ENCODE assay signal across 8 mouse cellular contexts in the genomic region with DNA sequence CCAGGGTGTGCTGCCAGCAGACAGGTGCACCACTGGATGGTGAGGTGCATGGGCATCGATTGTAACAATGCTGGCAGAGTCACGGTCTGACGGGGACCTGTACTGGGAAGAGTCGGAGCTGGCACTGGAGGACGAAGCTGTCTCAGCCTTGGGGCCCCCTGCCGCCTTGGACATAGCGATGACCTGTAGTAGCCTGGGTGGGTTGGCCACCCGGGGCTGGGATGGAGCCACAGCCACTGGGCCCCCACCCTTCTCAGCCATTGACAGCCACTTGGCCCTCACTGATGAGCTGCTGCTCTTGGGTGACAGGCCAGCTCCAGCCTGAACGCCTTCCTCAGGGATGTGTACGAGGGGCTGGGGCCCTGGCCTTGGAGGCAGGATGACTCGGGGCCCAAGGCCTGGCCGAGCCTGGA. TPM values are rescaled to one million over a fixed set of nuclear protein-coding genes. Genes with fewer than 3 reads are reported as not detected.
A peak's percentile ranks its signal among the peaks of the same experiment; 100 is the strongest.
DNase-seq lines count a peak whose midpoint lies in the region; ATAC-seq lines count a peak whose summit lies in the region.

No protein-coding gene starts in this region.

- 47% methylated on average over 12 of the region's 12 CpGs for WGBS in heart, embryonic 14.5 days
- 63% methylated on average over 12 of the region's 12 CpGs for WGBS in embryonic facial prominence, embryonic 11.5 days
- WGBS in hindbrain, embryonic 13.5 days = 70% methylated on average over 12 of the region's 12 CpGs
- 71% methylated on average over 12 of the region's 12 CpGs for WGBS in midbrain, embryonic 13.5 days

- peaks cover 52% of the 10 kb centered on the region for H3K36me3 ChIP-seq in heart, embryonic 14.5 days (ENCODE audit: control insufficient read depth, insufficient read depth, low read length)
- peaks cover 26% of the 10 kb centered on the region for H3K36me3 ChIP-seq in embryonic facial prominence, embryonic 11.5 days (replicated peaks; ENCODE audit: control insufficient read depth, insufficient read depth, low read depth, low read length)
- peaks cover 88% of the 10 kb centered on the region for H3K36me3 ChIP-seq in hindbrain, embryonic 13.5 days
- peaks cover 92% of the 10 kb centered on the region for H3K36me3 ChIP-seq in midbrain, embryonic 13.5 days

- H3K4me3 ChIP-seq in heart, embryonic 14.5 days (ENCODE audit: control insufficient read depth in 1 of 2, insufficient read depth in 1 of 2, low read depth in 1 of 2, low read length in 2 of 2) = no peak overlapping the region
- H3K4me3 ChIP-seq in embryonic facial prominence, embryonic 11.5 days (ENCODE audit: low read depth, low read length) = no peak overlapping the region
- H3K4me3 ChIP-seq in hindbrain, embryonic 13.5 days = no peak overlapping the region
- H3K4me3 ChIP-seq in midbrain, embryonic 13.5 days (replicated peaks) = no peak overlapping the region

- ATAC-seq in heart, embryonic 14.5 days (ENCODE audit: insufficient number of reproducible peaks, insufficient read depth, low FRiP score, low read depth) = peak; percentile 21; the same call in 1 of the 2 replicates
- peak; percentile 15; the same call in 1 of the 2 replicates for ATAC-seq in embryonic facial prominence, embryonic 11.5 days (replicated peaks; ENCODE audit: insufficient number of reproducible peaks, low FRiP score, low TSS enrichment, low read depth)
- ATAC-seq in hindbrain, embryonic 13.5 days (ENCODE audit: low FRiP score) = no peak
- ATAC-seq in midbrain, embryonic 13.5 days = peak; percentile 34; the same call in 1 of the 2 replicates

- DNase-seq in heart, postnatal 4 days = no peak
- DNase-seq in embryonic facial prominence, embryonic 11.5 days (ENCODE audit: low spot score) = no peak
- no peak for DNase-seq in layer of hippocampus, adult 18-20 months (ENCODE audit: low spot score in 2 of 2)
- no peak for DNase-seq in c-Kit-positive CD71-positive TER-119-positive erythroid progenitor cells, embryonic 14.5 days (ENCODE audit: low spot score)
- DNase-seq in urinary bladder, postnatal 25 days (ENCODE audit: low spot score) = no peak

- H3K27me3 ChIP-seq in heart, embryonic 14.5 days (ENCODE audit: control insufficient read depth, insufficient read depth, low read length) = no peaks in the 10 kb centered on the region
- H3K27me3 ChIP-seq in embryonic facial prominence, embryonic 11.5 days (ENCODE audit: control insufficient read depth, insufficient read depth, low read length) = no peaks in the 10 kb centered on the region
- H3K27me3 ChIP-seq in hindbrain, embryonic 13.5 days = no peaks in the 10 kb centered on the region
- no peaks in the 10 kb centered on the region for H3K27me3 ChIP-seq in midbrain, embryonic 13.5 days

- H3K9me3 ChIP-seq in heart, embryonic 14.5 days (ENCODE audit: control insufficient read depth, low read length) = no peaks in the 10 kb centered on the region
- H3K9me3 ChIP-seq in embryonic facial prominence, embryonic 11.5 days (replicated peaks; ENCODE audit: control insufficient read depth, low read length) = no peaks in the 10 kb centered on the region
- no peaks in the 10 kb centered on the region for H3K9me3 ChIP-seq in hindbrain, embryonic 13.5 days
- H3K9me3 ChIP-seq in midbrain, embryonic 13.5 days = no peaks in the 10 kb centered on the region

- H3K4me1 ChIP-seq in heart, embryonic 14.5 days (ENCODE audit: control insufficient read depth in 2 of 2, insufficient read depth in 2 of 2, low read length in 2 of 2) = peaks cover 0 to 16% of the 10 kb centered on the region in 2 experiments; a peak in 3 of 4 replicates
- no peaks in the 10 kb centered on the region for H3K4me1 ChIP-seq in embryonic facial prominence, embryonic 11.5 days (ENCODE audit: control insufficient read depth, insufficient read depth, low read length)
- peaks cover 62% of the 10 kb centered on the region for H3K4me1 ChIP-seq in hindbrain, embryonic 13.5 days (replicated peaks)
- peaks cover 49% of the 10 kb centered on the region for H3K4me1 ChIP-seq in midbrain, embryonic 13.5 days (replicated peaks)

- no peak overlapping the region for H3K4me2 ChIP-seq in heart, embryonic 14.5 days (ENCODE audit: low read length)
- H3K4me2 ChIP-seq in embryonic facial prominence, embryonic 11.5 days (ENCODE audit: low read depth, low read length) = no peak overlapping the region
- no peak overlapping the region for H3K4me2 ChIP-seq in hindbrain, embryonic 13.5 days
- no peak overlapping the region for H3K4me2 ChIP-seq in midbrain, embryonic 13.5 days (replicated peaks)

- peak overlapping the region; percentile 8; the same call in 1 of the 2 replicates for H3K9ac ChIP-seq in heart, embryonic 14.5 days (ENCODE audit: low read length)
- H3K9ac ChIP-seq in embryonic facial prominence, embryonic 11.5 days (replicated peaks; ENCODE audit: low read length) = no peak overlapping the region
- 0 out of 2 replicates have a peak overlapping the region, but pooled peaks have one; percentile 46 for H3K9ac ChIP-seq in hindbrain, embryonic 13.5 days
- H3K9ac ChIP-seq in midbrain, embryonic 13.5 days (replicated peaks) = peak overlapping the region; percentile 41; the same call in 1 of the 2 replicates

- peak overlapping the region in 1 of 2 experiments; percentile 37; a peak in 2 of 4 replicates for H3K27ac ChIP-seq in heart, embryonic 14.5 days (replicated peaks in 1 of 2; ENCODE audit: control insufficient read depth in 1 of 2, insufficient read depth in 1 of 2, low read depth in 2 of 2, low read length in 2 of 2)
- no peak overlapping the region for H3K27ac ChIP-seq in embryonic facial prominence, embryonic 11.5 days (replicated peaks; ENCODE audit: low read depth, low read length)
- H3K27ac ChIP-seq in hindbrain, embryonic 13.5 days = peak overlapping the region; percentile 61
- H3K27ac ChIP-seq in midbrain, embryonic 13.5 days = peak overlapping the region; percentile 35

RNA-seq across cellular contexts. Expression of gene Prtn3, which starts 9.1 kb away (rescaled TPM):
- 1.4 and 2.0 TPM in 2 replicates for polyA plus RNA-seq in heart, embryonic 14.5 days (2014; fragmentation: Nextera tagmentation; extraction: Ambion mirVana)
- total RNA-seq in heart, postnatal 4 days (2021) = not detected
- 10.9 and 11.2 TPM in 2 replicates for polyA plus RNA-seq in embryonic facial prominence, embryonic 11.5 days (2014; fragmentation: Nextera tagmentation; extraction: Ambion mirVana)
- polyA plus RNA-seq in hindbrain, embryonic 13.5 days (2015; fragmentation: Nextera tagmentation; extraction: Ambion mirVana) = 13.9 and 15.6 TPM in 2 replicates
- 14.9 and 16.9 TPM in 2 replicates for polyA plus RNA-seq in midbrain, embryonic 13.5 days (2015; fragmentation: Nextera tagmentation; extraction: Ambion mirVana)
- 1 to 10 TPM in 1 of 2 experiments, under 1 TPM in 1; 0.94 to 2.0 TPM for total RNA-seq in layer of hippocampus, adult 18-20 months (2021)

RNA-seq across cellular contexts. Expression of gene Plppr3, which starts 9.2 kb away (rescaled TPM):
- polyA plus RNA-seq in heart, embryonic 14.5 days (2014; fragmentation: Nextera tagmentation; extraction: Ambion mirVana) = 6.9 and 9.4 TPM in 2 replicates
- total RNA-seq in heart, postnatal 4 days (2021) = 1 to 10 TPM; 2.5 to 2.9 TPM
- 78.3 and 85.8 TPM in 2 replicates for polyA plus RNA-seq in embryonic facial prominence, embryonic 11.5 days (2014; fragmentation: Nextera tagmentation; extraction: Ambion mirVana)
- polyA plus RNA-seq in hindbrain, embryonic 13.5 days (2015; fragmentation: Nextera tagmentation; extraction: Ambion mirVana) = 396 and 407 TPM in 2 replicates
- 426 and 432 TPM in 2 replicates for polyA plus RNA-seq in midbrain, embryonic 13.5 days (2015; fragmentation: Nextera tagmentation; extraction: Ambion mirVana)
- 10 to 100 TPM; 30.6 to 34.4 TPM for total RNA-seq in layer of hippocampus, adult 18-20 months (2021)

RNA-seq across cellular contexts. Expression of gene Ptbp1, which starts 11.0 kb away (rescaled TPM):
- 62.7 and 78.9 TPM in 2 replicates for polyA plus RNA-seq in heart, embryonic 14.5 days (2014; fragmentation: Nextera tagmentation; extraction: Ambion mirVana)
- total RNA-seq in heart, postnatal 4 days (2021) = 100 to 1,000 TPM; 167 to 182 TPM
- polyA plus RNA-seq in embryonic facial prominence, embryonic 11.5 days (2014; fragmentation: Nextera tagmentation; extraction: Ambion mirVana) = 237 and 257 TPM in 2 replicates
- 84.7 and 86.0 TPM in 2 replicates for polyA plus RNA-seq in hindbrain, embryonic 13.5 days (2015; fragmentation: Nextera tagmentation; extraction: Ambion mirVana)
- 106 and 116 TPM in 2 replicates for polyA plus RNA-seq in midbrain, embryonic 13.5 days (2015; fragmentation: Nextera tagmentation; extraction: Ambion mirVana)
- 10 to 100 TPM; 48.8 to 58.4 TPM for total RNA-seq in layer of hippocampus, adult 18-20 months (2021)

RNA-seq across cellular contexts. Expression of gene Elane, which starts 20.9 kb away (rescaled TPM):
- polyA plus RNA-seq in heart, embryonic 14.5 days (2014; fragmentation: Nextera tagmentation; extraction: Ambion mirVana) = 0.42 TPM in 1 of 2 replicates, not detected in the other
- not detected for total RNA-seq in heart, postnatal 4 days (2021)
- 0.50 and 0.88 TPM in 2 replicates for polyA plus RNA-seq in embryonic facial prominence, embryonic 11.5 days (2014; fragmentation: Nextera tagmentation; extraction: Ambion mirVana)
- 0.34 TPM in 1 of 2 replicates, not detected in the other for polyA plus RNA-seq in hindbrain, embryonic 13.5 days (2015; fragmentation: Nextera tagmentation; extraction: Ambion mirVana)
- not detected in 2 replicates for polyA plus RNA-seq in midbrain, embryonic 13.5 days (2015; fragmentation: Nextera tagmentation; extraction: Ambion mirVana)
- not detected for total RNA-seq in layer of hippocampus, adult 18-20 months (2021)

RNA-seq across cellular contexts. Expression of gene Cfd, which starts 25.5 kb away (rescaled TPM):
- not detected in 2 replicates for polyA plus RNA-seq in heart, embryonic 14.5 days (2014; fragmentation: Nextera tagmentation; extraction: Ambion mirVana)
- under 1 TPM in 1 of 2 experiments, not detected in 1; 0.38 TPM for total RNA-seq in heart, postnatal 4 days (2021)
- polyA plus RNA-seq in embryonic facial prominence, embryonic 11.5 days (2014; fragmentation: Nextera tagmentation; extraction: Ambion mirVana) = not detected in 2 replicates
- polyA plus RNA-seq in hindbrain, embryonic 13.5 days (2015; fragmentation: Nextera tagmentation; extraction: Ambion mirVana) = not detected in 2 replicates
- polyA plus RNA-seq in midbrain, embryonic 13.5 days (2015; fragmentation: Nextera tagmentation; extraction: Ambion mirVana) = not detected in 2 replicates
- not detected for total RNA-seq in layer of hippocampus, adult 18-20 months (2021)
